19 mouse cellular contexts compared by ENCODE assay signal in the genomic region with DNA sequence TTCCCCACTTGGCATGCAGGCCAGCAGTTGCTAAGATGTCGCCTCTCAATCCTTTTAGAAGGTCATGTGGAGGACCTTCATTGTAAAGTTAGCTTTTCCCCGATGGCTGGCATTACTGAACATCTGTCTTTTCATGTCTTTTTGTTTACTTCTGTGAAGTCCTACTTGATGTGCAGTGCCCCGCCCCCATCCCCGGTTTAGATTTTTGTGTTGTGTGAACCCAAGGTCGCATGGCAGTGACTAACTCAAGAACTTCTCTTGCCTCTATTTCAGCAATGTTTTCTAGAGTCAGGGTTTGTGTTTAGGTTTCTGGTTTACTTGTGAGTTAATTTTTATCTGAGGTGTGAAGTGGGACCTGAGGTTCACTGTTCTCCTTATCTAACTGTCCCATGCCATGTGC. TPM values are rescaled to one million over a fixed set of nuclear protein-coding genes. Genes with fewer than 3 reads are reported as not detected.
DNase-seq lines count a peak whose midpoint lies in the region.
"Had no signal": no experiment of that assay in that cellular context is flagged by ENCODE, and none has a peak within 500 bp of the region (broad histone marks: within the 10 kb centered on the region; RNA-seq: fewer than 3 reads in every experiment).

No protein-coding gene starts in this region.

- DNase-seq in adrenal gland, adult 2 months: peak; percentile 25
- DNase-seq in adrenal gland, adult 8-10 months: no peak
- DNase-seq in ES-CJ7 (ENCODE audit: low read depth, low spot score) (peak; percentile 20), ZHBTc4 (ENCODE audit: low read depth, low spot score) (peak; percentile 73)
- peak; percentile 55 for DNase-seq in yolk sac, embryonic 10.5 days (ENCODE audit: low spot score)
- DNase-seq in T-cell, adult 2 months (ENCODE audit: low spot score): no peak
- no peak for DNase-seq in left cerebral cortex, adult 8-10 months (ENCODE audit: low spot score in 2 of 2)
- DNase-seq: cerebellum, adult 2 months; cerebellum, adult 9-11 months; cerebellum, postnatal 25 days; forebrain, postnatal 0 days; gastrocnemius, adult 2 months; gastrocnemius, postnatal 14 days; heart, adult 11 months had no signal

RNA-seq across cellular contexts. Expression of gene Gja4, which starts 21.2 kb away (rescaled TPM):
- 1 to 10 TPM; 2.7 to 6.7 TPM for total RNA-seq in adrenal gland, adult 2 months (2021)
- 15.9 and 16.0 TPM in 2 replicates for polyA plus RNA-seq in adrenal gland, adult 2 months (2012; rRNA removed)
- 1 to 10 TPM; 3.1 to 7.0 (median 4.5) TPM for total RNA-seq in adrenal gland, adult 8-10 months (2022)
- 1 to 10 TPM; 3.7 to 4.6 (median 3.9) TPM for total RNA-seq in left cerebral cortex, adult 8-10 months (2022)
- total RNA-seq: common myeloid progenitor, adult 5-6 weeks; hematopoietic stem cell, adult 5-6 weeks; MEL had no signal

RNA-seq across cellular contexts. Expression of gene Gjb3, which starts 38.0 kb away (rescaled TPM):
- under 1 TPM in 1 of 2 experiments, not detected in 1; 0.24 TPM for total RNA-seq in adrenal gland, adult 2 months (2021)
- polyA plus RNA-seq in adrenal gland, adult 2 months (2012; rRNA removed): 0.08 TPM in 1 of 2 replicates, not detected in the other
- not detected for total RNA-seq in adrenal gland, adult 8-10 months (2022)
- not detected for total RNA-seq in left cerebral cortex, adult 8-10 months (2022)
- total RNA-seq: gastrocnemius, adult 2 months; gastrocnemius, postnatal 14 days; gastrocnemius, postnatal 4 days; MEL had no signal
- polyA plus RNA-seq: forebrain, embryonic 14.5 days had no signal

RNA-seq across cellular contexts. Expression of gene Smim12, which starts 49.0 kb away (rescaled TPM):
- total RNA-seq in adrenal gland, adult 2 months (2021): 10 to 100 TPM; 50.4 to 68.0 TPM
- polyA plus RNA-seq in adrenal gland, adult 2 months (2012; rRNA removed): 41.7 and 46.8 TPM in 2 replicates
- 10 to 100 TPM; 58.8 to 73.0 (median 67.6) TPM for total RNA-seq in adrenal gland, adult 8-10 months (2022)
- total RNA-seq in left cerebral cortex, adult 8-10 months (2022): 10 to 100 TPM; 56.2 to 58.6 (median 58.4) TPM

Comparison
In these comparisons a context has a peak if more than half of its experiments do, and no peak if none do; other contexts are left out.
1. DNase-seq: peak in adrenal gland, adult 2 months (single experiment), ES-CJ7 (single experiment), ZHBTc4 (single experiment) and yolk sac, embryonic 10.5 days (single experiment); none in adrenal gland, adult 8-10 months (single experiment), T-cell, adult 2 months (single experiment) and left cerebral cortex, adult 8-10 months (0 of 2).